Mouse (Mus musculus) kidney, adult 2 months (tissue): Measurements from ENCODE around the gene Cyp4f40.

Experiments
- CTCF ChIP-seq: fragments of 200-500 bp; conservative IDR thresholded peaks from 2 replicates; pipeline ENCODE4 v1.5.1; 2011; ENCODE audit warnings: low read depth, mild to moderate bottlenecking, control low read depth, low read length, moderate library complexity, mixed read lengths; ENCODE audit not compliant: insufficient read depth, insufficient read length
- POLR2A ChIP-seq: fragments of 200-500 bp; IDR thresholded peaks from one replicate; pipeline ENCODE4 v1.6.1; 2011; ENCODE audit warnings: low read depth, low read length, control low read depth

- TF ChIP-seq POLR2A: no peak
- TF ChIP-seq CTCF: no peak
These were observed 26.5 kb downstream of the Cyp4f40 start, which contains the start of gene Cyp4f15 for GRCm38 (mm10) chr17:32685048-32685750.
